Mouse (Mus musculus): ENCODE measurements around the gene Gpm6a.
"Not testable (repeated sequence)": the region's sequence is repeated elsewhere in the genome, so short reads cannot be mapped to it uniquely, and the experiment has no call there.

The Gpm6a gene

DNA sequence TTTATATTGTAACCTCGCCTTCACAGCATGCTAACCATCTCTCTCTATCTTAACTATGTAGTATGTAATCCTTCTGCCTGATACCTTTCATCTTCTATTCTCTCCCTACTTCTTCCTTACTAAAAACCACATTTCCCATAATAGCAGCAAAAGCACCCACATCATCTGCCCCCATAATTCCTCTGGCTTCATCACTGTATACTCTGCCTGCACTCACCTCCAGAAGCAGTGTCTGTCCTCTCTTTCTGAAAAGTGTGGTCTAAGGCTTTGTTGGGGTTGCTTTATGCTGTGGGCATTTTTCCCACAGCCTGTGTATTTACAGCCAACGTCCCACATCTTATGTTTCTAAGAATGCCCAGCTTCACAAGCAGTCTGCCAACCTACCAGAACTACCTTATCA lies 57.6 kb downstream of the Gpm6a start:
- DNase-seq (ENCODE audit: low spot score) = no peak

DNA sequence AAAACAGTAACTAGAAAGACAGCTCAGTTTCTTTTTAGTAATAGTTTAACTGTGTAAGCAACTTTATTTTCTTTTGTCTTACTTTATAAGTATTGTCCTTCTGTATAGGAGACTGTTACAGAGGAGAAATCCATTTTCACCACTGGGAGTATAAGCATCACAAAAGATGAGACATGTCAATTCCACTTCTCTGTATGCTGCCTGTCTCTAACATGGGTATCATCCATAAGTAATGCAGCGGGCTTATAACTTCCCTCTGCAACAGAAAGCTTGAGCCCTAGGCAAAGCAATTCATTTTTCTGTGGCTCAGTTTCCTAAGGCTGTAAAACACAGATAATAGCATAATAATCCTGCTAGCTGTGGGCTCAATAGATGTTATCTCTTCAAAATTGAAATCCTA lies 62.4 kb downstream of the Gpm6a start:
- DNase-seq (ENCODE audit: low spot score) = no peak

DNA sequence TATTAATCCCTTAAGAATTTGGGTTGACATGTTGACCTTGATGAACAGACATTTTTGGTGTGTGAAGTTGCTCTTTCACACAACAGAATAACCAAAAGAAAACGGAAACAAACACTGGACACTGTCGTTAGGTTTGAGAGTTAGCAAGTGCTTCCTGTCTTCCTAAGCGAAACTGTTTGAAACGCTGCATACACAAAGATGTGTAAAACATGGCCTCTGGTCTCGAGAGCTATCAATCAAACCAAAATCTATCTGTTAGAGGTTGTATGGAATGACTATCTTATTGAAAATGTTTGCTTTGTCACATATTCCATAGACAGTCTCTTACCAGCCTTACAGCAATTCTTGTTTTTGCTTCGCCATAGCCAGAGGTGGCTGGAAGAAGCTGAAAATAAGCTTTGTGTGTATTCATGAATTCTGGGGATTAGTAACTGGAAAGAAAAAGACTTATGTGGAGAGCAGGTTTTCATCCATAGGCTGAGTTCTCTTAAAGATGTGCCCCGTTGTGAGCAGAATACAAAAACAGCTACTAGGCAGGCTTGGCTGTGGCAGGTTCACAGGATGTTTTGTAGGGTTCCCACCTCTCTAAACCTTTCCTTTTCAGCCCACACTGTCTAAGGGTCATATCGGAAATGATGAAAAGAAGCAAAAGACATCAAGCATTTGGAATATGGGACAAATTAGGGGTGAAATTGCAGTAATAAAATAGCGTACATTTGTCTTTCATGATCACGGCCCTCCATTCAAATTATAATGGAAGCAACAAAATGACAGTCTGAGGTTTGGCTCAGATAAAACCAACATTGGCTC lies 71.4 kb downstream of the Gpm6a start:
- no peak for DNase-seq (ENCODE audit: low spot score)

DNA sequence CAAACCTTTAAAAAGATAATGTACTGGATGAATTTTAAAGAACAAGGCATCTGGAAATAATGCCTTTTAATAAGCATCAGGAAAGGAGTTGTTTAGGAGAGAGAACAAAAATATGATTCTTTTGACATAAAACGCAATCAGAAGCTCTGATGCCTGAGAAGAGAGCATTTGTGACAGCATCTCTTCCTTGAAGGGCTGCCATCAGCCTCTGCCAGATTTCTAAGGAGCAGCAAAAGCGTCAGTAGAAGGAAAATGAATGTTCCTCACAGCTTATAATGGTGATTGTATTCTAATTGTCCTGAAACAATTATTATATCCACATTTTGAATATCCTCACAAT lies 72.0 kb downstream of the Gpm6a start:
- DNase-seq (ENCODE audit: low spot score) = no peak

DNA sequence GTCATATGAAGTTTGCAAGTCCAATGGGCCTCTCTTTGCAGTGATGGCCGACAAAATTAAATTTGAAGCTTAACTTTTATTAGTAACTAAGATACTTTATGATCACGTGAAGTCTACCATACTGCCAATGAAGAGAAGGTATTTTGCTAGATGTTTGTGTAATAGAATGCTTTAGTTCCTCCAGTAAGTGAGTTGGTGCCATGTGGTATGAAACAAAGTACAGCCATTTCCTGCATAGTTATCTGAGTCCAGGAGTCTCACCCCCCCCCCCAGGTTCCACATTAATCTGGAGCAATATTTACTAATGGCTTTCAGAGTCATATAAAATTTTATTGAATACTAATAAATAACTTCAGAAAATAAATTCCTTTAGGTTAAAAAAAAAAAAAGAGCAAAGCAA lies 73.7 kb downstream of the Gpm6a start:
- no peak for DNase-seq (ENCODE audit: low spot score)

DNA sequence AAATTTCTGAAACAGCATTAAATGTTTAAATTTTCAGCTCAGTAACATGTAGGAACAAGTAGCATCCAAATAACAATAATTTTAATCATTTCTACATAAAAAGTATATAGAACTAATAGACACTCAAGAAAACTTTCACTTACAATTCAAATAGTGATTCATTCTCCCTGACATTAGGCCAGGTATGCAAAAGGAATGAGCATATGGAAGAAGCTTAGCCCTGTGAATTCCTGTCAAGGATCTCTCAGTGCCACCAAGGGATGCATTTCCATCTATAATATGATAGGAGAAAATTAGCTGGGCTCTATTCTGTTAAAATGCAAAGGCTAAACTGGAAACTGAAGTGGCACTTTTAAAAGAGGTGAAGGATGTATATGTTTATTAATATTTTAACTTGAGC lies 76.5 kb downstream of the Gpm6a start:
- no peak for DNase-seq (ENCODE audit: low spot score)

DNA sequence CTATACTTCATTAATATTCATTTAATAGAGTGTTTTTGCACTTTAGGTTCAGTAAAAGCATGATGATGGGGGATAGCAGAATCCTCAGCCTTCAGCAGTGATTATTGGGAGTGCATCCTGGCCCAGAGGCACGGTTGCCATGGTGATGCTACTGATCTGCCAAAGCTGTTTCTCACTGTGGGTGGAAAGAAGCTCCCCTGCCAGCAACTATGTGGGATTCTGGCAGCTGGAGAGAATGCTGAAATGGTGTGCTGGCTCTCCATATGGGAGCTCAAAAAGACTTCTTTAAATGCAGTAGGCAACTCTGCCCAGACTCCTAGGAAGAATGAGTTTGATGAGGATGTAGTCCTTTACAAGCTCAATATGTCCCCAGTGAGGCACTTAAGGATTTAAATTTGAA lies 79.7 kb downstream of the Gpm6a start:
- DNase-seq (ENCODE audit: low spot score) = no peak

DNA sequence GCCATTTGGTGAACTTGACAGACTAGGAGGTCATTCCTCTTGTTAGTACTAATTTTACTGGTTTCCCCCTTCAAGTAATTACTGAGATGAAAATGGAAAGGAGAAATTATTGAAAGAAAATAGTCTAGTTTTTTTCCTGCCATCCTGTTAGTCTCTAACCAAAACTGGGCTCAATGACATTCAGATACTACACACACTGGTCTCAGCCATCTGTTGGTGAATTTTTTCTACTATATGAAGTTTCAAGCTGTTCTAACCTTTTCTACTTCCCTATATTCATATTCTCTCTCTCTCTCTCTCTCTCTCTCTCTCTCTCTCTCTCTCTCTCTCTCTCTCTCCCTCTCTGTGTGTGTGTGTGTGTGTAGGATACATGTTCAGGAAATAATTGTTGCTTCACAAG lies 80.8 kb downstream of the Gpm6a start:
- DNase-seq (ENCODE audit: low spot score) = no peak

DNA sequence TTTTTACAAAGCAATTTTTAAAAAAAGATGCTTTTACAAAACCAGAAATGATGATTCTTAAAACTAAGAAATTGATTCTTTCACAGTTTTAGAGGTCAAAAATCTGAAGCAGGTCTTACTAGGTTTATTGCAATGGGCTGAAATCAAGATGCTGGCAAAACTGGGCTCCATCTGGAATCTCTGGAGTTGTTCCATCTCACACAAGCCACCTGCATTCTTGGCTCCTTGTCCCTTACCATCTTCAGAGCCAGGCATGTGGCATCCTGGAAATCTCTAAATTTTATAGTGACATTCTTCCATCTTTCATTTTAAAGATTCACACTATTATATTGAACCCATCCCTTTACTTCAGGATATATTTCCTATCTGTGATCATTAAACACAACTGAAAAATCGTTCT lies 88.3 kb downstream of the Gpm6a start:
- DNase-seq (ENCODE audit: low spot score) = no peak

DNA sequence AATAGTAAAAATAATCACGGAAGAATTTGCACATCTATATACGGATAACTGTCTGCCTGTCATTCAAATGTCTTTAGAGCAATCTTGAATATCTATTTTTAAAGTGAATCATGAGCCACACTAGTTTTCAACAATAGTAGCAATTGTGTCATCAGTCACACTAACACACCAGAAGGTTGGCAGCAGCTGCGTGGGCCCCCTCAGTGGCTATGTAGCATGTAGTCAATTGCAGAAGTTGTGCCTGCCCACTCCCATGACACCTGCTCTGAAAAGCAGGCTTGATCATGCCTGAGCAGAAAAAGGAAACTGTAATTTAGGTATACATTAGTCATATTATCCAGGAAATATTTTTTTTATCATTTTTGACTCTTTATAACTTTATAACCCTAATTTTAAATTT lies 93.8 kb downstream of the Gpm6a start:
- no peak for DNase-seq (ENCODE audit: low spot score)

DNA sequence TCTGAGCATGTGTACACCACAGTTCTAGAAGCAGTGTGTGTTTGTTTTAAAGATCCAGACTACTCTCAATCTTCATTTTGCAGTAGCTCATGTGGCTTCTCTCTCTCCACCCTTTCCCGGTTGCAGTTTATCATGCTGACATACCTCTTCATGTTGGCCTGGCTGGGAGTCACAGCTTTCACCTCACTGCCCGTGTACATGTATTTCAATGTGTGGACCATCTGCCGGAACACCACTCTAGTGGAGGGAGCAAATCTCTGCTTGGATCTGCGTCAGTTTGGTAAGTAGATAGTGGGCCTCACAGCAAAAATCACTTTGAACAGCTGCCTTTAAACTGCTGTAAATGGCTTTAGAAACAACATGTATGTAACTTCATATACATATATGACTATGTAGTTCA lies 95.3 kb downstream of the Gpm6a start:
- DNase-seq (ENCODE audit: low spot score) = no peak

DNA sequence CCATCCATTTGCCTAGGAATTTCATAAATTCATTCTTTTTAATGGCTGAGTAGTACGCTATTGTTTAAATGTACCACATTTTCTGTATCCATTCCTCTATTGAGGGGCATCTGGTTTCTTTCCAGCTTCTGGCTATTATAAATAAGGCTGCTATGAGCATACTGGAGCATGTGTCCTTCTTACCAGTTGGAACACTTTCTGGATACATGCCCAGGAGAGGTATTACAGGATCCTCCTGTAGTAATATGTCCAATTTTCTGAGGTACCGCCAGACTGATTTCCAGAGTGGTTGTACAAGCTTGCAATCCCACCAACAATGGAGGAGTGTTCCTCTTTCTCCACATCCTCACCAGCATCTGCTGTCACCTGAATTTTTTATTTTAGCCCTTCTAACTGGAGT lies 114.2 kb downstream of the Gpm6a start:
- DNase-seq (ENCODE audit: low spot score) = not testable (repeated sequence)

DNA sequence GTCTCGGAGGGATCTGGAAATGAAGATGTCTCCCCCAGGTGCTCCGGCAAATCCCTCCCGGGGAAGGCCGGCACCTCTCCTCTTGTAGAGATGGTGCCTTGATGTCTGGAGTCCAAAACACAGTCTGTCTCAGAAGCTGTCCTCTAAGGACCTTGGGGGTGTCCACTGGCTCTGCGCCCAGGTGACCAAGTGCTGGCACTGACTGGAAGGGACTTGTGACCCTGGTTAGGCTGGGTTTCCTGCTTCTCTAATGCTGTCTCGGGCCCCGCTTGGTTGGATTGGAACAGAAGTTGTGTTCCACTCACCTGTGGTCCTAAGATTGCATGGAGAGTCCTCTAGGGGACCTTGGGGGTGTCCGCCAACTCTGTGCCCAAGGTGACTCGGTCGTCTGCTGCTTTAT lies 118.8 kb downstream of the Gpm6a start:
- DNase-seq (ENCODE audit: low spot score) = no peak

DNA sequence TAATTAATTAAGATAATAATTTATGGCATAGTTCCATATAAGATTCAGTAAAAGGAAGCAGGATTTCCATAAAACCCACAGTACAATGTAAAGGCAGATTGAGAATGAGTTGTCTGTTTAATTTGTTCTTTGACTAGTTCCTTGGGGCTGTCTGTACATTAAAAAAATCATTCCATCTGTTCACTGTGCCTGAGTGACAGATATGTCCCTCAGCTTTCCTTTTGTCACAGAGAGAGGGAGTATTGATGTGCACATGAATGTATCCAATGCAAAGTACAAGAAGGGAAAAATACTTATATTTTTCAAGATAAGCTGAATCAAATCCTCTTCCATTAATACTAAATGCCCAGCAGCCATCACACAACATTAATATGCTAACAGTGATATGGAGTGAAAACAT lies 147.6 kb downstream of the Gpm6a start:
- DNase-seq (ENCODE audit: low spot score) = no peak

DNA sequence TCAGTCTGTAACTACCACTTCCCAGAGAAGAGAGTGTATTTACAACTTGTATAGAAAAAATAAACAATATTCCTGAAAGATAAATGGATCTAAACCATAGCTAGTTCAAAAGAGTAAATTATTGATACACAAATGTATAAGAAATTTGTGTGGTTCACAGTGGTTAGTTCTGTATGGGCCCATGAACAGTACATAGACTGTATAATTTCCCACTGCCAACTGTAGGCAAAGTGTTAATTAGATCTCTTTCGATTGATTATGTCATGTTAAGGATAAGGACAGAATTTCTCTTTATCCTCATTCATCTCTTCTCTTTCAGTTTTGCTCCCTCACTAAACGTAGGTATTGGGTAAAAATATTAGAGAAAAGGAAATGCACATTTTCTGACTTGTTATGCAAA lies 148.4 kb downstream of the Gpm6a start:
- no peak for DNase-seq (ENCODE audit: low spot score)

DNA sequence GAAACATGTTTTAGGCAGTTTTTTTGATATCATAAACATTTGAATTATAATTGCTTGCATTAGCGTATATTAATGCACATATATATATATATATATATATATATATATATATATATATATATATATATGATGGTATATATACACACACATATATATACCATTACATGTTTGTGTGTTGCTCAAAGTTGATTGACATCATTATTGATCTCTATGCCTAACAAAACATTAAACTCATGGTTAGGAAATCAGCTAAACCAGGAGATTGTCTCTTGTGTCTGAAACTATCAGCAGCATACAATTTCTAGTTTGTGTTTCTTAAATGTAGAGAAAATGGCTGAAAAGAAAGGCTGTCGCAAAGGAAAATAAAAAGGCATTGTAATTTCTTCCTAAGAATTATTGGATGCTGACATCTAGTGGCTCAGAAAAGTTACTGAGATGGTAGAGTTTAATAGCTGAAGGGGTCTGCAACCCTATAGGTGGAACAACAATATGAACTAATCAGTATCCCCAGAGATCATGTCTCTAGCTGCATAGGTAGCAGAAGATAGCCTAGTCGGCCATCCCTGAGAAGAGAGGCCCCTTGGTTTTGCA lies 149.3 kb downstream of the Gpm6a start:
- no peak for DNase-seq (ENCODE audit: low spot score)
